Mouse (Mus musculus) adrenal gland, postnatal 36 days (tissue): ENCODE measurements at regions not wholly inside any gene's neighbourhood (a gene's known extent, or its start where the extent isn't known, plus 50 kb on each side); places are given as distances from the start of the nearest gene placed in this dataset.

ENCODE experiments used
- DNase-seq, 2 experiments: peaks; one replicate each; pipeline ENCODE4 v3.0.0; 2021; ENCODE audit warnings: mixed read lengths in 1 of 2

GRCm38 (mm10) chr16:42808864-42809263, 66.8 kb upstream of the Zbtb20 start:
- no peak for DNase-seq

GRCm38 (mm10) chr16:42807536-42807935, 68.1 kb upstream of the Zbtb20 start:
- DNase-seq = no peak

- DNase-seq = no peak
Measured at GRCm38 (mm10) chr16:42803609-42804008, 72.1 kb upstream of the Zbtb20 start.

GRCm38 (mm10) chr16:42792571-42792970, 83.1 kb upstream of the Zbtb20 start:
- no peak for DNase-seq

GRCm38 (mm10) chr16:42784712-42785111, 91.0 kb upstream of the Zbtb20 start:
- DNase-seq = no peak

- no peak for DNase-seq
Measured at GRCm38 (mm10) chr16:42784031-42784430, 91.7 kb upstream of the Zbtb20 start.

- DNase-seq = peak; percentile 21 to 42
Measured at GRCm38 (mm10) chr16:42782091-42782679, 93.5 kb upstream of the Zbtb20 start.

- DNase-seq = peak; percentile 4
Measured at GRCm38 (mm10) chr16:42781096-42782071, 94.3 kb upstream of the Zbtb20 start.

GRCm38 (mm10) chr16:42779957-42780356, 95.7 kb upstream of the Zbtb20 start:
- peak; percentile 20 to 40 for DNase-seq

GRCm38 (mm10) chr16:42772640-42773039, 103.0 kb upstream of the Zbtb20 start:
- DNase-seq = no peak

GRCm38 (mm10) chr16:42770199-42770598, 105.5 kb upstream of the Zbtb20 start:
- DNase-seq = no peak

- DNase-seq = no peak
Measured at GRCm38 (mm10) chr16:42748681-42749080, 127.0 kb upstream of the Zbtb20 start.

GRCm38 (mm10) chr16:42745943-42746675, 129.6 kb upstream of the Zbtb20 start:
- DNase-seq = peak; percentile 22 to 43

GRCm38 (mm10) chr16:42743538-42743937, 132.1 kb upstream of the Zbtb20 start:
- DNase-seq = no peak

- no peak for DNase-seq
Measured at GRCm38 (mm10) chr16:42743120-42743519, 132.6 kb upstream of the Zbtb20 start.

GRCm38 (mm10) chr16:42727826-42728225, 147.9 kb upstream of the Zbtb20 start:
- DNase-seq = peak; percentile 23 to 51

- DNase-seq = no peak
Measured at GRCm38 (mm10) chr16:42719915-42720314, 155.8 kb upstream of the Zbtb20 start.

GRCm38 (mm10) chr16:42718452-42718851, 157.2 kb upstream of the Zbtb20 start:
- DNase-seq = no peak

GRCm38 (mm10) chr16:42717828-42718412, 157.8 kb upstream of the Zbtb20 start:
- DNase-seq = peak in 1 of 2 experiments; percentile 5

- no peak for DNase-seq
Measured at GRCm38 (mm10) chr16:42717075-42717827, 158.4 kb upstream of the Zbtb20 start.

- DNase-seq = no peak
Measured at GRCm38 (mm10) chr16:42702676-42703075, 173.0 kb upstream of the Zbtb20 start.
